Mouse (Mus musculus) mouse embryonic stem cell (cell line): ENCODE data around the gene Tmem120b.

Experiments
- in situ Hi-C, 2 experiments: fragments of 300-500 bp; cut with MboI; formaldehyde crosslinking; loops; 1 replicate in 1 of 2; 3 replicates in 1 of 2; pipeline ENCODE4 v1.14.3; 2019 to 2020; ENCODE audit warnings: low sequenced_read_pairs in 2 of 2, low pct_unique_long_range_greater_than_20kb in 1 of 2, mixed read lengths in 1 of 2; ENCODE audit not compliant: unreplicated experiment in 1 of 2

Tmem120b gene

DNA sequence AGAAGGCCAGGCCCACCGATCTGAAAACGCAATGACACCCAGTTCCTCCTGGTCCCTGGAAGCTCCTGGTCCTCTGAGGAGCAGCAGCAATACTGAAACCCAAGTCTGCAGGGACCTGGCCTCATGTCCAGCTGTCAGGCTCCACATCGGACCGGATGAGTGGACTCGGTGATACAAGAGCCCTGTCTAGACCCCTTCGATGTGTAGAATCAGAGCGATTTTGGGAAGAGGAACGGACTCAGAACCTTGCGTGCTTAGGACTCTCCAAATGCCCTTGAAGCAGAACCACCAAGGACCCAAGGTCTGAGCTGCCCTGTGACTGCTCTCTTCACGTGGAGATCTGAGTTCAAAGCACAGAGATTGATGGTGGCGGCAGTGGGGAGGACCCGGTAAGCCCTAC lies at the start of gene Tmem120b:
Gene Tmem120b (plus strand): TSS at position 301 of the 400 bp plus-strand sequence.
- in situ Hi-C loops = loop anchor here (5.0 to 10.0 kb wide), 2 partner anchors 104 to 107 kb away; no protein-coding TSS in a partner anchor

- in situ Hi-C loops = no loop called here
Measured at GRCm38 (mm10) chr5:123019336-123020016, 48.7 kb upstream of the Tmem120b start.

GRCm38 (mm10) chr5:123020426-123020825 lies 47.8 kb upstream of the Tmem120b start:
- in situ Hi-C loops = no loop called here

GRCm38 (mm10) chr5:123021438-123021837 lies 46.8 kb upstream of the Tmem120b start:
- in situ Hi-C loops = no loop called here

DNA sequence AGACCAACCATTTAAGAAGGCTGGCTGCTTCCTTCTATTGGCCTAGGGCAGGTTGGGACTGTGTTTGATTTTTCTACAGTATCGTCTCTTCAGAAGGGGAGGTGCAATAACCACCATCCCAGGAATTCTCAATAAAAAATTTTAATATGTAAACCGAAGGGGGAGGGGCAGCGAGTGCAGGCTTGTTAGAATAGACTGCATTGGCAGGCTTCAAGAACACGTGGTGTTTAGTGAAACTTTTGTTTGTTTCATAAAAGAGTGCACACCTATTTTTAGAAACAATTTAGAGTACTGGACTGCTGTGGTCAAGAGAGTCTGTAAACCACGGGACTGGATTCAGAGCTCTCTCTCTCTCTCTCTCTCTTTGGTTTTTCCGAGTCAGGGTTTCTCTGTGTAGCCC lies 45.2 kb upstream of the Tmem120b start:
- in situ Hi-C loops = no loop called here

GRCm38 (mm10) chr5:123024312-123024711 lies 43.9 kb upstream of the Tmem120b start:
- in situ Hi-C loops = no loop called here

- in situ Hi-C loops = no loop called here
Measured at GRCm38 (mm10) chr5:123024965-123025573, 43.1 kb upstream of the Tmem120b start.

- in situ Hi-C loops = no loop called here
Measured at GRCm38 (mm10) chr5:123026414-123026813, 41.8 kb upstream of the Tmem120b start.

GRCm38 (mm10) chr5:123027436-123027835 lies 40.8 kb upstream of the Tmem120b start:
- in situ Hi-C loops = no loop called here

GRCm38 (mm10) chr5:123029729-123030128 lies 38.5 kb upstream of the Tmem120b start:
- in situ Hi-C loops = no loop called here

DNA sequence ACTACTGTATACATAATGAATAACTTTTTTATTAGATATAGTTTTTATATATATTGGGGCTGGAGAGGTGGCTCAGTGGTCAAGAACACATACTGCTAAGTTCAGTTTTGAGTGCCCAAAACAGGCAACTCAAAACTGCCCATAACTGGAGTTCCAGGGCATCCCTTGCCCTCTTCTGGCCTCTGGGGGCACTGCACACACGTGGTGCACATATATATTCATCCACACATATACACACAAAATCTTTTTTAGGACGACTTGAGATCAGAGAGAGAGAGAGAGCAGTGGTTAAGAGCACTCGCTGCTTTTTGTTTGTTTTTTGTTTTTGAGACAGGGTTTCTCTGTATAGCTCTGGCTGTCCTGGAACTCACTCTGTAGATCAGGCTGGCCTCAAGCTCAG lies 36.9 kb upstream of the Tmem120b start:
- in situ Hi-C loops = no loop called here

- in situ Hi-C loops = no loop called here
Measured at GRCm38 (mm10) chr5:123033646-123034160, 34.5 kb upstream of the Tmem120b start.

DNA sequence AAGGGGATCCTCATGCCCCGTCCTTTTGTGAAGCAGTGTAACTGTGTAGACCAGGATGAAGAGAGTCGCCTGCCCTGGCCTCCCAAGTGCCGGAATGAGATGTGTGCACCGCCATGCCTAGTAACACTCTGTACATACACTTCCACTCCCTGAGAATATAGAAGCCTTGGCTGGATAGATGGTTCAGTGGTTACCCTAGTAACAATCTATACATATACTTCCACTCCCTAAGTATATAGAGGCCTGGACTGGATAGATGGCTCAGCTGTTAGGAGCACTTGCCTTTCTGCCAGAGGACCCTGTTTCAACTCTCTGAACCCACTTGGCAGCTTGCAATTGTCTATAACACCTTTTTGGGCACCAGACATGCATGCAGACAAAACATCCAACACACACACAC lies 33.1 kb upstream of the Tmem120b start:
- in situ Hi-C loops = no loop called here

DNA sequence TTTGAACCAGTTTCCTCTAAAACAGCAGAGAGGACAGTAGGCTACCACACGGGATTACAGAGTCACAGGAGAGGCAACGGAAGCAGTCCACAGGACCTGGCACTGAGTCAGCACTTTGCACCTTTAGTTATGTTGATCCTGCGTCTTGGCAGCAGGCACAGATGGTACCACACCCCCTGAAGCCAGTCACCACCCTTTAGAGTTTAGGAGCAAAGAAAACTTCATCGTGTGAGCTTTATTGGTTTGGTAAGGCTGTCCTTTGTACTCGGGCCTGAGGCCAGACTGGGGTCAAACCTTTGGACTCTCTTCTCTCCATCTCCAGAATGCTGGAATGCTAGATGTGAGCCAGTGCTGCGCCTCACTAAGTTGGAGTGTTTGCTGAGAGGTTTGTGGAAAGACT lies 32.7 kb upstream of the Tmem120b start:
- in situ Hi-C loops = no loop called here

DNA sequence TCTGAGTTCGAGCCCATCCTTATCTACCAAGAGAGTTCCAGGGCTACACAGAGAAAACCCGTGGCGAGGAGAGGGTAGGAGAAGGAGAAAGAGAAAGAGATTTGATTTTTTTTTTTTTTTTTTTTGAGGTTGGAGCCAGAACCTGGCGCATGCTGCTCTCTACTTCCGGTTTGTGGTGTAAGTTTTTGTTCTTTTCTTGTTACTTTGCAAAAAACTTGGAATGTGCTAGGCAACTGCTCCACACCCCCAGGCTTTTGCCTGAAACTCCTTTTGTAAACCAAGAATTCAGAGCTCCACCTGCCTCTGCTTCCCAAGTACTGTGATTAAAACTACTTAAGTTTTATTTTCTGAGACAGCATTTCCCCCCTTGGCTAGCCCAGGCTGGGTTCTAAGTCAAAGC lies 30.1 kb upstream of the Tmem120b start:
- in situ Hi-C loops = no loop called here

- in situ Hi-C loops = no loop called here
Measured at GRCm38 (mm10) chr5:123039120-123039752, 29.0 kb upstream of the Tmem120b start.

DNA sequence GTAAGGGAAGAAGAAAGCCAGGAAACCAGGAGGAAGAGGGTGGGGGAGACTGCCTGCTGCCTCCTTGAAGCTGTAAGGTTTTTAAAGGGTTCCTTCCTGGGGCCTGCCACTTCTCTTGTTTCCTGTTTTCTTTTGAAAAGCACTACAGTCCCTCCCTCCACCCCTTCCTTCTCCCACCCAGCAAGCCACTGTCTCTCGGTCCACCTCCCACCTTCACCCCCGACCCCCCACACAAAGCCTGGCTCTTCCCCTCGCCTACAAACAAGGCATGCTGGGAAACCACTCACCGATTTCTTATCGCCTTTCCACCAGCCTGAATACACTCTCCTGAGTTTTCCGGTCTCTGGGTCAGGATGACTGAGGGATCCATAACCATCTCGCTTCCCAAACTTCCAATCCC lies 27.4 kb upstream of the Tmem120b start:
- in situ Hi-C loops = no loop called here

DNA sequence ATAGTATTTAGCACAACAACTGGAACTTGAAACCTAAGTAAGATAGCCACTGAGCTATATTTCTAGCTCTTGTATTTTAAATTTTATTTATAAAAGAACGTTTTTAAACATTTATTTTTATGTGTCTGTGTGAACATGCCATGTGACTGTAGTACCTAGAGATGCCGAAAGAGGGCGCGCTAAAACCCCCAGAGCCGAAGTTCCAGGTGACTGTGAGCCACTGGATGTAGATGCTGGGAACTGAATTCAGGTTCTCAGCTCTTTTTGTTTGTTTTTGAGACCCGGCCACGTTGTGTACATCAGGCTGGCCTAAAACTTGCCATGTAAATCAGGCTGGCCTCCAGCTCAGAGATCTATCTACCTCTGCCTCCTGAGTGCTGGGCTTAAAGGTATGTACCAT lies 24.4 kb upstream of the Tmem120b start:
- in situ Hi-C loops = no loop called here

DNA sequence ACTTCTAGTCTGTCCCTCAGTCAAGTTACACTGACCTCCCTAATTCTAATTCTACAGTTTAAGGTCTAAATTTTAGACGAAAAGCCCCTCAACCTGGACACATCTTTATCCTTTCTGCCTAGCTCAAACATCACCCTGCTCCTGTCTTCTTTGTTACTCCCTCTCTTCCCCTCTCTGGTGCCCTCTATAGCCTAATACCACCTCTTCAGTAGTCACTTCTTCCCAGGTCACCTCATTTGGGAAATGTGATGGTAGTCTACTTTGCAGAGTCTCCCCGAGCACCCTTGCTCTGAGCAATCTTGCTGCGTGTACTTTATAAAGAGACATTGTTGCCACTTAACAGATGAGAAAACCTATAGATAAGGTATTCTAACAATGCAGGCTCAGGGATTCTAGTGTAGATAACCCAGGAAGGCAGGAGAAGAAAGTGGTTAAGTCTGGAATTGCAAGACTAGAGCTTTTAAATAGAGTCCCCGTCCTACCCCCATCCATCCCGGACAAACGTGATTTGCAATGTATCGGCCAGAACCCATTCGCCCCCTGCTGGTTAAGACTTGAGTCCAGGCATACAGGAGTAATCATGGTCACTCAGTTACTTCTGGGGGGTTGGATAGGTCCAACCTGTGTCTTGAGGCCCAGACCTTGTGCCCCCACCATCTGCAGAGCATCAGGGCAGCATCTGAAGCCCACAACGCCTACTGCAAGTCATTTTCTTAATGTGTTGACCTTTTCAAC lies 22.5 kb upstream of the Tmem120b start:
- in situ Hi-C loops = no loop called here
